Mouse (Mus musculus) embryonic fibroblast, embryonic 13.5 days (primary cell): ENCODE results near the gene Car14.

Source experiments
- CTCF ChIP-seq: IDR thresholded peaks from 2 replicates; pipeline ENCODE4 v1.5.1; 2011; ENCODE audit warnings: mild to moderate bottlenecking, control low read depth, low read length, moderate library complexity, borderline replicate concordance; ENCODE audit not compliant: insufficient read depth
- POLR2A ChIP-seq: IDR thresholded peaks from 2 replicates; pipeline ENCODE4 v1.6.1; 2011; ENCODE audit warnings: low read depth, mild to moderate bottlenecking, control low read depth, low read length, moderate library complexity

- TF ChIP-seq POLR2A (no peak), CTCF (no peak)
These were observed 53.9 kb downstream of the Car14 start for GRCm38 (mm10) chr3:95850611-95851010.
